Mouse (Mus musculus) spleen, adult 2 months (tissue): ENCODE measurements around the gene Pbld2.

Experiments
- CTCF ChIP-seq: fragments of 200-500 bp; IDR thresholded peaks from 2 replicates; pipeline ENCODE4 v1.5.1; 2011; ENCODE audit warnings: mild to moderate bottlenecking, inconsistent platforms; ENCODE audit not compliant: insufficient read depth, insufficient read length, insufficient replicate concordance; ENCODE audit errors: extremely low read depth
- POLR2A ChIP-seq: fragments of 200-500 bp; IDR thresholded peaks from 2 replicates; pipeline ENCODE4 v1.6.1; 2011; ENCODE audit warnings: low read depth, low read length, inconsistent platforms

GRCm38 (mm10) chr10:63000584-63000983 lies 23.5 kb upstream of the Pbld2 start:
- TF ChIP-seq POLR2A (no peak), CTCF (no peak)
